Mouse (Mus musculus) heart, adult 2 months (tissue): ENCODE measurements around the gene Ddx6. TPM values are rescaled to one million over a fixed set of nuclear protein-coding genes. Genes with fewer than 3 reads are reported as not detected.

Source experiments
- DNase-seq, 2 experiments: peaks; one replicate each; pipeline ENCODE4 v3.0.0; 2021
- H3K27ac ChIP-seq: fragments of 200-600 bp; 2 replicates; pipeline ENCODE4 v1.8.1; 2022
- H3K27me3 ChIP-seq: fragments of 200-500 bp; 2 replicates; pipeline ENCODE4 v1.6.1; 2012; ENCODE audit warnings: mild to moderate bottlenecking, low read length, inconsistent platforms, mixed read lengths; ENCODE audit not compliant: control insufficient read depth, insufficient read depth
- H3K36me3 ChIP-seq: fragments of 200-500 bp; 2 replicates; pipeline ENCODE4 v1.6.1; 2012; ENCODE audit warnings: low read length, inconsistent platforms; ENCODE audit not compliant: control insufficient read depth, insufficient read depth
- H3K4me1 ChIP-seq: fragments of 200-500 bp; 2 replicates; pipeline ENCODE4 v1.6.1; 2011; ENCODE audit warnings: low read length; ENCODE audit not compliant: control insufficient read depth, insufficient read depth
- H3K4me3 ChIP-seq: fragments of 200-600 bp; 2 replicates; pipeline ENCODE4 v1.8.1; 2022
- H3K79me2 ChIP-seq: fragments of 200-500 bp; replicated peaks from 2 replicates; pipeline ENCODE4 v1.6.1; 2012; ENCODE audit warnings: mild to moderate bottlenecking, inconsistent platforms, low read length, moderate library complexity, mixed read lengths; ENCODE audit not compliant: control insufficient read depth, insufficient read depth
- H3K9ac ChIP-seq: fragments of 200-500 bp; 2 replicates; pipeline ENCODE4 v1.6.1; 2012; ENCODE audit warnings: low read depth, mild to moderate bottlenecking, control low read depth, inconsistent platforms, low read length, mixed read lengths
- CTCF ChIP-seq: fragments of 200-600 bp; IDR thresholded peaks from 2 replicates; pipeline ENCODE4 v1.8.1; 2022; ENCODE audit warnings: antibody characterized with exemption, mild to moderate bottlenecking, moderate library complexity
- EP300 ChIP-seq: fragments of 200-500 bp; IDR thresholded peaks from 2 replicates; pipeline ENCODE4 v1.6.1; 2011; ENCODE audit warnings: low read depth, low read length, control low read depth; ENCODE audit not compliant: insufficient read depth
- POLR2A ChIP-seq: fragments of 200-500 bp; IDR thresholded peaks from 2 replicates; pipeline ENCODE4 v1.6.1; 2011; ENCODE audit warnings: mild to moderate bottlenecking, low read depth, low read length, control low read depth; ENCODE audit not compliant: insufficient read depth
- WGBS: fragments of 180-500 bp; shearing (Covaris S2); methylation state at CpG from one replicate; pipeline ENCODE4 v1.1.7; 2018; 5-methylcytosine and 5-hydroxymethylcytosine counted together
- intact Hi-C: fragments of 180-260 bp; cut with DNase I; formaldehyde crosslinking; loops from one replicate; pipeline ENCODE4 v1.15.1; 2025
- polyA plus RNA-seq: library from polyadenylated mRNA; depleted of rRNA; stranded (reverse); fragments of >200 nt; gene quantifications from 2 replicates; pipeline ENCODE4 v1.2.3, GENCODE M21; 2012
- total RNA-seq, 2 experiments: library from RNA; stranded (reverse); gene quantifications; 2 replicates each; pipeline ENCODE4 v1.2.3; 2021

The Ddx6 gene
- total and polyA plus RNA-seq, 3 experiments: 14.3 to 88.4 (median 75.6) TPM

- H3K4me1 ChIP-seq: no peaks in the 10 kb centered on the region
- no peak for DNase-seq
- TF ChIP-seq EP300 (no peak), CTCF (no peak), POLR2A (no peak)
Measured at GRCm38 (mm10) chr9:44590969-44591368, 13.7 kb upstream of the Ddx6 start.

GRCm38 (mm10) chr9:44591595-44592188 lies 13.0 kb upstream of the Ddx6 start:
- Histone ChIP-seq H3K79me2 (no peaks in the 10 kb centered on the region), H3K4me1 (no peaks in the 10 kb centered on the region), H3K27ac (no peak overlapping the region), H3K27me3 (no peaks in the 10 kb centered on the region), H3K36me3 (no peaks in the 10 kb centered on the region), H3K4me3 (no peak overlapping the region), H3K9ac (no peak overlapping the region)
- DNase-seq: no peak
- no peak for TF ChIP-seq POLR2A
- TF ChIP-seq EP300: no peak
- TF ChIP-seq CTCF: no peak
- intact Hi-C loops: no loop called here
- 62% methylated on average over 7 of the region's 7 CpGs for WGBS

More at GRCm38 (mm10) chr9:44590969-44591368, 13.7 kb upstream of the Ddx6 start:
- 35% methylated on average over 2 of the region's 2 CpGs for WGBS
- Histone ChIP-seq H3K9ac (no peak overlapping the region), H3K27ac (no peak overlapping the region), H3K27me3 (no peaks in the 10 kb centered on the region), H3K4me3 (no peak overlapping the region), H3K36me3 (no peaks in the 10 kb centered on the region), H3K79me2 (no peaks in the 10 kb centered on the region)
- intact Hi-C loops: no loop called here

GRCm38 (mm10) chr9:44593221-44593620 lies 11.5 kb upstream of the Ddx6 start:
- 84% methylated on average over 4 of the region's 4 CpGs for whole genome bisulfite sequencing
- H3K9ac ChIP-seq: no peak overlapping the region
- no peaks in the 10 kb centered on the region; the same call in 1 of the 2 replicates for H3K4me1 ChIP-seq
- intact Hi-C loops: no loop called here
- TF ChIP-seq CTCF (no peak), EP300 (no peak), POLR2A (no peak)
- no peaks in the 10 kb centered on the region for H3K79me2 ChIP-seq
- H3K27ac ChIP-seq: no peak overlapping the region
- H3K27me3 ChIP-seq: no peaks in the 10 kb centered on the region
- no peak for DNase-seq
- no peak overlapping the region for H3K4me3 ChIP-seq
- H3K36me3 ChIP-seq: no peaks in the 10 kb centered on the region

- intact Hi-C loops: no loop called here
- no peaks in the 10 kb centered on the region for H3K27me3 ChIP-seq
- no peaks in the 10 kb centered on the region; the same call in 1 of the 2 replicates for H3K4me1 ChIP-seq
- H3K27ac ChIP-seq: no peak overlapping the region
- H3K9ac ChIP-seq: no peak overlapping the region
- H3K4me3 ChIP-seq: no peak overlapping the region
- TF ChIP-seq POLR2A (no peak), EP300 (no peak), CTCF (no peak)
- DNase-seq: no peak
- 65% methylated on average over 4 of the region's 4 CpGs for WGBS
- H3K36me3 ChIP-seq: no peaks in the 10 kb centered on the region
- no peaks in the 10 kb centered on the region for H3K79me2 ChIP-seq
Measured at GRCm38 (mm10) chr9:44593886-44594285, 10.8 kb upstream of the Ddx6 start.

- TF ChIP-seq CTCF: no peak
- no peak for TF ChIP-seq POLR2A
- no peak for TF ChIP-seq EP300
- Histone ChIP-seq H3K79me2 (no peaks in the 10 kb centered on the region), H3K27me3 (no peaks in the 10 kb centered on the region), H3K4me3 (no peak overlapping the region), H3K27ac (no peak overlapping the region), H3K9ac (no peak overlapping the region), H3K36me3 (no peaks in the 10 kb centered on the region; the same call in 1 of the 2 replicates), H3K4me1 (peaks cover 6% of the 10 kb centered on the region)
- WGBS: 86% methylated on average over 9 of the region's 9 CpGs
- intact Hi-C loops: loop anchor here (1.0 kb wide), 1 partner anchor 42 kb away; no protein-coding TSS in a partner anchor
- no peak for DNase-seq
Measured at GRCm38 (mm10) chr9:44594901-44595536, 9.7 kb upstream of the Ddx6 start.

DNA sequence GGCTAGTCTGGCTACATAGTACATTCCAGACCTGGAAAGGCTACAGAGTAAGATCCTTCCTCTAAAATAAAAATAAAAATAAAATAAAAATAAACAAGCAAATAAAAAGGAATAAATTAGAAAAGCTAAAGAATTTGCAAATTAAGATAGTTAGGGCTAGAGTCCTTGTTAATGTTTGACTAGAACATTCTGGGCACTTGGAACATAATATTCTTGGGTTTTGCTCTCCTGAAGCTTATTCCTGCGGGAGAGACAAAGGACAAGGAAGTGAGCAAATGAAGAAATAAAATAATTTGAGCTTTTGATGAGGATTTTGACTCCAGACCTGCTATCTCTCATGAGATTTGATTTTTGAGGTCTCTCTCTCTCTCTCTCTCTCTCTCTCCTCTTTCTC lies 9.2 kb upstream of the Ddx6 start:
- H3K79me2 ChIP-seq: no peaks in the 10 kb centered on the region
- no peak for TF ChIP-seq CTCF
- no peak for TF ChIP-seq POLR2A
- no peak for TF ChIP-seq EP300
- WGBS: 91% methylated on average over 1 of the region's 1 CpGs
- H3K9ac ChIP-seq: no peak overlapping the region
- no peak for DNase-seq
- H3K27me3 ChIP-seq: no peaks in the 10 kb centered on the region
- H3K27ac ChIP-seq: no peak overlapping the region
- H3K4me3 ChIP-seq: no peak overlapping the region
- intact Hi-C loops: loop anchor here (1.0 kb wide), 1 partner anchor 42 kb away; no protein-coding TSS in a partner anchor
- H3K4me1 ChIP-seq: peaks cover 6% of the 10 kb centered on the region
- H3K36me3 ChIP-seq: no peaks in the 10 kb centered on the region; the same call in 1 of the 2 replicates
